Mouse (Mus musculus): ENCODE data around the gene 6030408B16Rik. TPM values are rescaled to one million over a fixed set of nuclear protein-coding genes. Genes with fewer than 3 reads are reported as not detected.

6030408B16Rik gene
- polyA plus RNA-seq, 1 experiment from 2014 or later = not detected

DNA sequence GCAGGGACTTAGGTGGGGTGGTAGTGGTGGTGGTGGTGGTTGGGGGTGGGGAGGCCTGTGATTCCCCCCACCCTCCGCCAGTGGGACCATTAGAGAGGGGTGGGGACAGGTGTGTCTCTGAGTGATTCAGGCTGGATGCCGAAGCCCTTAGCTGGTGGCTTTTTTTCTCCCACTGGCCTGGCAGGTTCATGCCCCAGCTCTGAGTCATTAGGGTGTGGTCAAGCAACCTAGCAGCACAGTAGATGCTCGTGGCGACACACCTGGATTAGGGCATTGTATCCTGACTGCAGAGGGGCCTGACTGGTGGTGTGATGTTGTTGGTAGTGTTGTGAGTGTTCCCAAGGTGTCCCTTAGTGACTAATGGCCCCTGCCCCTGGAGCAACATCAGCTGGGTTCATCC, 38.1 kb downstream of the 6030408B16Rik start:
- CTCF ChIA-PET = interaction anchor here (1.6 to 1.8 kb wide), 2 partner anchors 56 to 648 kb away, joined by 3 to 6 read pairs; no protein-coding TSS in a partner anchor
- no peak for TF ChIP-seq CTCF (IDR thresholded peaks at IDR 0.05)
- in situ Hi-C loops (cut with MboI; ENCODE audit: low pct_unique_long_range_greater_than_20kb) = loop anchor here (5.0 kb wide), 1 partner anchor 741 kb away; the partner anchor contains the start of gene Eif4b

DNA sequence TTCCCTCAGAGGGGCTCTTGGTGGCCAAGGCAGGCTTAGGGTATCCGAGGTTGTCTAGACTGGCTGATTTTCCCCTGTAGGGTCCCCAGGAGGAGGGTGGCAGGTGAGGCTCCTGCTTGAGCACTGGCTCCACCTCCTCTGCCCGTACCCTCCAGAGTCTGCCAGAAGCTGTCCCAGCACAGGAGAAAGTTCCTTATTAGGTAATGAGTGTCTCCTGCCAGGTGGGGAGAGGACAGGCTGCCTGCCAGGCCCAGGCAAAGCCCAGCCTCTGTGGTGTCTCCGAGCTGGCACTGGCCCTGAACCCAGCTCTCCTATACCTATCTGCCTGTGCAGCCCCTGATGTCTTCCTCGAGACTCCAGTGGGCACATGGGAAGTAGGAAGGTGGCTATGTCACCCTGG, 39.4 kb downstream of the 6030408B16Rik start:
- CTCF ChIA-PET = interaction anchor here (0.7 to 1.9 kb wide), 2 partner anchors 55 to 652 kb away, joined by 3 to 7 read pairs; no protein-coding TSS in a partner anchor
- POLR2A ChIA-PET = no interaction called here
- DNase-seq (ENCODE audit: low read depth, low spot score) (no peak), ATAC-seq (no peak)
- TF ChIP-seq CTCF (IDR thresholded peaks at IDR 0.05) = no peak
- in situ Hi-C loops (cut with MboI; ENCODE audit: low pct_unique_long_range_greater_than_20kb) = loop anchor here (5.0 kb wide), 1 partner anchor 740 kb away; the partner anchor contains the start of gene Eif4b
- no peaks in the 10 kb centered on the region for H3K27me3 ChIP-seq

More for the DNA sequence above, 38.1 kb downstream of the 6030408B16Rik start:
- POLR2A ChIA-PET = interaction anchor here (1.2 to 1.9 kb wide), 2 partner anchors 9 to 56 kb away, joined by 5 read pairs; no protein-coding TSS in a partner anchor
- DNase-seq (ENCODE audit: low read depth, low spot score) (no peak), ATAC-seq (no peak)
- H3K27me3 ChIP-seq = no peaks in the 10 kb centered on the region

DNA sequence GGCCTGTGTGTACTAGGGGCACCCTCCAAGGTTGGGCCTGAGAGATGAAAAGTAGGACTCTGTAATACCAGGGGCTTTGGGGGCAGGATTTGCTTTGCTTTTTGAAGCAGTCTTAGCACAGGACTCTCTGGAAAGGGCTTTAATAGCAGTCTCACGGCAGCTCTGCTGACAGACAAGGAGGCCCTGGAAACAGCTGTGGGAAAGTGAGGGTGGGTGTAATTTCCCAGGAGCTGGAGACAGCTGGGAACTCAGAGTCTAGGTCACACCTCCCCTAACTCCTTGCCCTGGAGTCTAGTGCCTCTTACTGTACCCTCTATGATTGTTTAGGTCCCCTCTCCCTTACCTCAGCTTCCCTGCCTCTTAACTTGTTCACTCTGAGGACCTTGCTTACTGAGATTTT, 40.2 kb downstream of the 6030408B16Rik start:
- CTCF ChIA-PET = interaction anchor here (0.7 to 1.9 kb wide), 5 partner anchors 54 to 651 kb away, joined by 3 to 7 read pairs (median 3); no protein-coding TSS in a partner anchor
- no peaks in the 10 kb centered on the region for H3K27me3 ChIP-seq
- POLR2A ChIA-PET = no interaction called here
- in situ Hi-C loops (cut with MboI; ENCODE audit: low pct_unique_long_range_greater_than_20kb) = loop anchor here (5.0 kb wide), 1 partner anchor 739 kb away; the partner anchor contains the start of gene Eif4b
- DNase-seq (ENCODE audit: low read depth, low spot score) = no peak
- no peak for TF ChIP-seq CTCF (IDR thresholded peaks at IDR 0.05)
- ATAC-seq = no peak

DNA sequence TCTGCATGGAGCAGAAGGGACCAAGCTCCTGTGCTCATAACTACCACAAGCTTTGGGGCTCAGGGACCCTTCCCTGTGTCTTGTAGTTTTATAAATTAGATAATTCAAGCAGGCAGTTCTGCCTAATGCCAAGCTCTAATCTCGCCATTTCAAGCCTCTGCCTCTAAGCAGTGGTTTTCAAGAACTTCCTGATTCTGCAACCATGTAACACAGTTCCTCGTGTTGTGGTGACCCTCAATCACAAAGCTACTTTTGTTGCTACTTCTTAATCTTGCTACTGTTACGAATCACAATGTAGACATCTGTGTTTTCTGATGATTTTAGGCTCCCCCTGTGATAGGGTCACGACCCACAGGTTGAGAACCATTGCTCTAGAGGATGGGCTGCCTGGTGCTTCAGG, 40.6 kb downstream of the 6030408B16Rik start:
- no peak for TF ChIP-seq CTCF (IDR thresholded peaks at IDR 0.05)
- ChIA-PET POLR2A (no interaction called here), CTCF (interaction anchor here (0.8 to 1.9 kb wide), 5 partner anchors 53 to 651 kb away, joined by 3 to 7 read pairs (median 3); no protein-coding TSS in a partner anchor)
- H3K27me3 ChIP-seq = no peaks in the 10 kb centered on the region
- in situ Hi-C loops (cut with MboI; ENCODE audit: low pct_unique_long_range_greater_than_20kb) = loop anchor here (5.0 kb wide), 1 partner anchor 739 kb away; the partner anchor contains the start of gene Eif4b
- DNase-seq (ENCODE audit: low read depth, low spot score) (no peak), ATAC-seq (no peak)

DNA sequence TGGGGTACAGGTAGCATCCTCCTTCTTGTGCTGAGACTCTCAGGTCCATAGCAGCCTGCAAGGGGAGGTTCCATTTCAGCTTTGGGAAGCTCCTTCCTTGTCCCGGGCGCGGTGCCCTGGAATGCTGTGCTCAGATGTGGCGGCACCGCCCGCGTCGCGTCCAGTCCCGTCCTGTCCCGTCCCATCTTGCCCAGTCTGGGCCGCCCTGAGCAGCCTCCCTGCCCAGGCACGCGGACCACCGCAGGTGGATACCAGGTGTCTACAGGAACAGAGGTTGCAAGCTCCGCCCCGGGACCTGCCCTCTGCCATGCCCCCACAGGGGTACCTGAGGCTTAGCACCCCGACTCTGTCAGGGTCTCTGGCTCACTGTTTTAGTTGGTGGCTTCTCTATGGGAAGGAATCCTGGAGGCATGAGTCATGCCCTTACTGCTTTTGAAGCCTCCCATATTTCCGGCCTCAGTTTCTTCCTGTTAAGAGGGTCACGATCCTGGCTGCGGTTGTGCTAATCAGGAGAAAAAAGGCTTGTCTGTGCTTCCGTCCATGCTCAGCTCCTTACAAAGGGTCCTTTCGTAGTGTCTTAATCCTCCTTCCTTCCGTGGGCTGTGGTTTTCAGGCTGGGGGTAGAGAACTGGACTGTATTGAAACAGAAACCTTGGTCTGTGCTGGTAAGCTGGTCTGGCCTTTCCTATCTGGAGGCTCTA, 43.6 kb downstream of the 6030408B16Rik start:
- ChIA-PET CTCF (interaction anchor here (1.1 to 1.9 kb wide), 2 partner anchors 9 to 51 kb away, joined by 6 read pairs; no protein-coding TSS in a partner anchor), POLR2A (interaction anchor here (1.1 to 1.3 kb wide), 2 partner anchors 11 to 51 kb away, joined by 3 read pairs; no protein-coding TSS in a partner anchor)
- in situ Hi-C loops (cut with MboI; ENCODE audit: low pct_unique_long_range_greater_than_20kb) = loop anchor here (5.0 kb wide), 2 partner anchors 436 to 646 kb away; no protein-coding TSS in a partner anchor
- no peak for TF ChIP-seq CTCF (IDR thresholded peaks at IDR 0.05)
- DNase-seq (ENCODE audit: low read depth, low spot score) (no peak), ATAC-seq (no peak)
- no peaks in the 10 kb centered on the region for H3K27me3 ChIP-seq

DNA sequence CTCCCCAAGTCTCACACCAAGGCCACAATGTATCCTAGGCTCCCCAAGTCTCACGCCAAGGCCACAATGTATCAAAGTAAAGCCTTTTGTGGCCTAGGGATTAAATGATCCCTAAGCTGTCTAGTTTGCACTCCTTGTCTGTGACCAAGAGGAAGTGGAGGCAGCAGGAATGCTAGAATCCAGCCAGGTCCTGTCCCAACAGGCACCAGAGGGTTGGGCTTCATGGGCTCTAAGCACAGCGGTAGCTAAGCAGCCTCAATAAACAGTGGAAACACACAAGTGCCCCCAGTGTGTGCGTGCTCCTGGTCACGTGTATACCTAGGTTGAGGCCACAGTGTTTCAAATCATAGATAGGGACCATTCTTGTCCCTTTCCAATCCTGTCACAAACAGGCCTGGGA, 45.3 kb downstream of the 6030408B16Rik start:
- ChIA-PET POLR2A (no interaction called here), CTCF (interaction anchor here (0.8 to 1.9 kb wide), 4 partner anchors 10 to 646 kb away, joined by 3 to 9 read pairs (median 4); no protein-coding TSS in a partner anchor)
- in situ Hi-C loops (cut with MboI; ENCODE audit: low pct_unique_long_range_greater_than_20kb) = loop anchor here (5.0 kb wide), 2 partner anchors 434 to 644 kb away; no protein-coding TSS in a partner anchor
- ATAC-seq (no peak), DNase-seq (ENCODE audit: low read depth, low spot score) (no peak)
- no peaks in the 10 kb centered on the region for H3K27me3 ChIP-seq
- no peak for TF ChIP-seq CTCF (IDR thresholded peaks at IDR 0.05)

DNA sequence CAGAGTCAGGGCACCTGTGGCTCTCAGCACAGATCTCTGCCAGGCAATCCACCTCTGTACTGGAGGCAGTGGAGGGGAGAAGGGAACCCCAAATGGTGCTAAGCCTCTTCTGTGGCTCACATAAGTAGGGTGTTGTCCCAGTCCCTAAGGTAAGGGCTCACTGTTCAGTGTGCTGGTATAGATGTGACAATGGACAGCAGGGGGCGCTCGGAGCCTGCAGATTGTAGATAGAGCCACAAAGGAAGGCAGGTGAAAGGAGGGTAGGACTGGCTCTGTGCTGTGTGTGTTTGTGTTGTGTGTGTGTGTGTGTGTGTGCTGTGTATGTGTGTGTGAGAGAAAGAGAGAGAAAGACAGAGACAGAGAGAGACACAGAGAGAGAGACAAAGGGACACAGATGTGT, 46.5 kb downstream of the 6030408B16Rik start:
- in situ Hi-C loops (cut with MboI; ENCODE audit: low pct_unique_long_range_greater_than_20kb) = loop anchor here (5.0 kb wide), 2 partner anchors 433 to 643 kb away; no protein-coding TSS in a partner anchor
- ChIA-PET CTCF (interaction anchor here (0.9 to 4.9 kb wide), 5 partner anchors 12 to 634 kb away, joined by 3 to 72 read pairs (median 9); no protein-coding TSS in a partner anchor), POLR2A (interaction anchor here (1.6 kb wide), 1 partner anchor 9 kb away, joined by 5 read pairs; no protein-coding TSS in a partner anchor)
- DNase-seq (ENCODE audit: low read depth, low spot score) (no peak), ATAC-seq (no peak)
- peak; percentile 97 for TF ChIP-seq CTCF (IDR thresholded peaks at IDR 0.05)
- no peaks in the 10 kb centered on the region for H3K27me3 ChIP-seq

DNA sequence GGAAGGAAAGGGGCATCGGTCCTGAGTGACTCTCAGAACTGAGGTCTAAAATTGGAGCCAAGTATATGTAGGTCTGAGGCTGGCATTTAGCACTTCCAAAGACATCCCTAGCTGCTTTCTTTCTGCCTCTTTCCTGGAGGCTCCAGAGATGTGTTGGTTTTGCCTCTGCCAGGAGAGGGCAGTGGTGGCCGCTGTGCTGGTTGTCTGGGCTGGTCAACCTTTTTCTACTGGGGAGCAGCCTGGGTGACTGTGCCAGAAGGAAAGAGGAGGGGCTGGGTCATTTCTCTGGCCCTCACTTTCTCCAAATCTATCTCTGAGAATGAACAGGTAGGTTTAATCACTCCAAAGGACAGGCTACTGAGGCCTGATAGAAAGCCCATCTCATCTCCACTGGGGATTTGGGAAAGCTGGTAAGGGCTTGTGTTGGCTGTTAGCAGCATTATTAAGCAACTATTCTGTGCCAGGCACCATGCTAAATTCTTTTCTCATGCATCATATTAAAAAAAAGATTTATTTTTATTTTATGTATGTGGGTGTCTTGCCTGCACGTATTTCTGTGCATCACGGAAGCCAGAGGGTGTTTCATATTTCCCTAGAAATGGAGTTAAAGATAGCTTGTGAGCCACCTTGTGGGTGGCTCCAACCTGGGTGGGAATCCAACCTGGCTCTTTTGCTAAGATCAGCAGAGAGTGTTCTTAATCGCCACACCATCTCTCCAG, 48.9 kb downstream of the 6030408B16Rik start:
- H3K27me3 ChIP-seq = no peaks in the 10 kb centered on the region
- ATAC-seq = no peak
- DNase-seq (ENCODE audit: low read depth, low spot score) = no peak
- ChIA-PET CTCF (interaction anchor here (0.7 to 4.9 kb wide), 24 partner anchors 9 to 642 kb away, joined by 3 to 72 read pairs (median 4); partner anchors contain the start of gene Krt7), POLR2A (interaction anchor here (1.1 to 2.1 kb wide), 2 partner anchors 35 to 45 kb away, joined by 3 to 7 read pairs; no protein-coding TSS in a partner anchor)
- in situ Hi-C loops (cut with MboI; ENCODE audit: low pct_unique_long_range_greater_than_20kb) = loop anchor here (5.0 kb wide), 2 partner anchors 45 to 155 kb away; no protein-coding TSS in a partner anchor
- peak; percentile 97 for TF ChIP-seq CTCF (IDR thresholded peaks at IDR 0.05)

Other genes with a start within 250 kb of the 6030408B16Rik start
- gene Gm47841, start 245.8 kb upstream of the 6030408B16Rik start, polyA plus RNA-seq (2021) = 0.08 TPM
- 5.7 TPM for gene Fignl2, start 214.6 kb upstream of the 6030408B16Rik start, polyA plus RNA-seq (2021)
- gene Ankrd33, start 177.5 kb upstream of the 6030408B16Rik start, polyA plus RNA-seq (2021) = not detected
- gene Acvrl1, start 164.7 kb upstream of the 6030408B16Rik start, polyA plus RNA-seq (2021) = not detected
- gene Acvr1b, start 119.1 kb upstream of the 6030408B16Rik start, polyA plus RNA-seq (2021) = 31.1 TPM
- 6.8 TPM for gene Grasp, start 69.0 kb upstream of the 6030408B16Rik start, polyA plus RNA-seq (2021)
- 2.2 TPM for gene Nr4a1, start 38.9 kb upstream of the 6030408B16Rik start, polyA plus RNA-seq (2021)
- gene Atg101, start 8.9 kb upstream of the 6030408B16Rik start, polyA plus RNA-seq (2021) = 48.6 TPM
- 16.7 TPM for gene Krt80, start 77.0 kb downstream of the 6030408B16Rik start, polyA plus RNA-seq (2021)
- 5.1 TPM for gene Krt7, start 117.8 kb downstream of the 6030408B16Rik start, polyA plus RNA-seq (2021)
- gene Krt87, start 145.6 kb downstream of the 6030408B16Rik start, polyA plus RNA-seq (2021) = not detected
- not detected for gene Krt88, start 154.5 kb downstream of the 6030408B16Rik start, polyA plus RNA-seq (2021)
- gene Krt81, start 170.5 kb downstream of the 6030408B16Rik start, polyA plus RNA-seq (2021) = not detected
- not detected for gene Krt86, start 180.3 kb downstream of the 6030408B16Rik start, polyA plus RNA-seq (2021)
- gene Krt83, start 198.3 kb downstream of the 6030408B16Rik start, polyA plus RNA-seq (2021) = not detected
- not detected for gene Gm49425, start 224.0 kb downstream of the 6030408B16Rik start, polyA plus RNA-seq (2021)
- gene Krt84, start 239.6 kb downstream of the 6030408B16Rik start, polyA plus RNA-seq (2021) = not detected